Comparison of ENCODE assay signal across 8 mouse cellular contexts in genomic region chr14:76504121-76504737, GRCm38 (mm10). TPM values are rescaled to one million over a fixed set of nuclear protein-coding genes. Genes with fewer than 3 reads are reported as not detected.
DNase-seq lines count a peak whose midpoint lies in the region; ATAC-seq and TF ChIP-seq lines count a peak whose summit lies in the region.

No protein-coding gene starts in this region.

- peak; percentile 93 for ATAC-seq in hindbrain, embryonic 11.5 days (ENCODE audit: low FRiP score)
- peak; percentile 94 for ATAC-seq in lung, postnatal 0 days

- H3K4me2 ChIP-seq in hindbrain, embryonic 11.5 days (replicated peaks; ENCODE audit: low read depth, low read length): peak overlapping the region; percentile 63
- H3K4me2 ChIP-seq in lung, postnatal 0 days (replicated peaks; ENCODE audit: low read depth, low read length): peak overlapping the region; percentile 76

- H3K27ac ChIP-seq in hindbrain, embryonic 11.5 days (ENCODE audit: low read depth, low read length): peak overlapping the region; percentile 99
- peak overlapping the region; percentile 99 for H3K27ac ChIP-seq in lung, postnatal 0 days (ENCODE audit: low read length)

- H3K9me3 ChIP-seq in hindbrain, embryonic 11.5 days (ENCODE audit: control insufficient read depth, low read length): no peaks in the 10 kb centered on the region
- H3K9me3 ChIP-seq in lung, postnatal 0 days (ENCODE audit: low read length): no peaks in the 10 kb centered on the region

- H3K4me3 ChIP-seq in hindbrain, embryonic 11.5 days (ENCODE audit: low read depth, low read length): peak overlapping the region; percentile 75
- H3K4me3 ChIP-seq in lung, postnatal 0 days (ENCODE audit: low read depth, low read length): peak overlapping the region; percentile 79

- TF ChIP-seq CTCF in lung, postnatal 0 days (IDR thresholded peaks at IDR 0.05): peak; percentile 19

- DNase-seq in NIH3T3 (ENCODE audit: low read depth): peak; percentile 95
- DNase-seq in cerebellum, adult 9-11 months: peak; percentile 96
- peak; percentile 86 to 94 for DNase-seq in frontal cortex, adult 2 months (ENCODE audit: extremely low spot score in 1 of 2, low spot score in 1 of 2)
- DNase-seq in hindbrain, embryonic 11.5 days (ENCODE audit: low spot score): peak; percentile 97
- peak; percentile 90 to 96 for DNase-seq in layer of hippocampus, postnatal 10 days (ENCODE audit: low spot score in 2 of 2)
- peak; percentile 98 for DNase-seq in lung, postnatal 0 days (ENCODE audit: low spot score)
- peak; percentile 97 for DNase-seq in ovary, postnatal 10 days (ENCODE audit: low spot score)
- DNase-seq in thymus, postnatal 0 days (ENCODE audit: low spot score): peak; percentile 90

- H3K36me3 ChIP-seq in hindbrain, embryonic 11.5 days (ENCODE audit: control insufficient read depth, insufficient read depth, low read length): 0 out of 2 replicates have a peak, but pooled peaks cover 5% of the 10 kb centered on the region
- 0 out of 2 replicates have a peak, but pooled peaks cover 4% of the 10 kb centered on the region for H3K36me3 ChIP-seq in lung, postnatal 0 days (ENCODE audit: insufficient read depth, low read length)

- H3K27me3 ChIP-seq in hindbrain, embryonic 11.5 days (ENCODE audit: control insufficient read depth, insufficient read depth, low read length): no peaks in the 10 kb centered on the region
- H3K27me3 ChIP-seq in lung, postnatal 0 days (replicated peaks; ENCODE audit: insufficient read depth, low read length): no peaks in the 10 kb centered on the region

- no peaks in the 10 kb centered on the region for H3K4me1 ChIP-seq in hindbrain, embryonic 11.5 days (replicated peaks; ENCODE audit: control insufficient read depth, insufficient read depth, low read length)
- peaks cover 4% of the 10 kb centered on the region; the same call in 1 of the 2 replicates for H3K4me1 ChIP-seq in lung, postnatal 0 days (ENCODE audit: insufficient read depth, low read depth, low read length)

- under 1% methylated on average over 49 of the region's 52 CpGs for WGBS in hindbrain, embryonic 11.5 days
- WGBS in lung, postnatal 0 days: under 1% methylated on average over 48 of the region's 52 CpGs

- TF ChIP-seq EP300 in lung, postnatal 0 days (IDR thresholded peaks at IDR 0.05): no peak

- peak overlapping the region; percentile 97 for H3K9ac ChIP-seq in hindbrain, embryonic 11.5 days (ENCODE audit: low read depth, low read length)
- H3K9ac ChIP-seq in lung, postnatal 0 days (replicated peaks; ENCODE audit: low read depth): peak overlapping the region; percentile 99

RNA-seq across cellular contexts. Expression of gene Serp2, which starts 52.5 kb away (rescaled TPM):
- polyA plus RNA-seq in frontal cortex, adult 2 months (2012; rRNA removed): 195 and 205 TPM in 2 replicates
- 46.1 TPM in 2 replicates for polyA plus RNA-seq in hindbrain, embryonic 11.5 days (2014; fragmentation: Nextera tagmentation; extraction: Ambion mirVana)
- 100 to 1,000 TPM; 150 to 175 TPM for total RNA-seq in layer of hippocampus, postnatal 10 days (2021)
- polyA plus RNA-seq in lung, postnatal 0 days (2015; fragmentation: Nextera tagmentation; extraction: Ambion mirVana): 4.1 and 5.1 TPM in 2 replicates
- polyA plus RNA-seq in thymus, postnatal 0 days (2015; fragmentation: Nextera tagmentation; extraction: Ambion mirVana): 5.8 and 6.6 TPM in 2 replicates

Comparison
In these comparisons a context has a peak if more than half of its experiments do, and no peak if none do; other contexts are left out.
1. Peak in every context shown above with its lines: DNase-seq, ATAC-seq, H3K4me3 ChIP-seq and H3K27ac ChIP-seq.